Mouse (Mus musculus) heart, embryonic 13.5 days (tissue): ENCODE results near the gene Cdca8. TPM values are rescaled to one million over a fixed set of nuclear protein-coding genes. Genes with fewer than 3 reads are reported as not detected.

Source experiments
- polyA plus RNA-seq: library from polyadenylated mRNA; unstranded; fragments of >200 nt; fragmentation: Nextera tagmentation; extraction: Ambion mirVana; gene quantifications from 2 replicates; pipeline ENCODE4 v1.2.1, GENCODE M21; 2015

The Cdca8 gene
- polyA plus RNA-seq, 1 experiment from 2014 or later = 111 TPM

Other genes starting within 250 kb of the Cdca8 start
- 48.9 and 50.6 TPM in 2 replicates for gene Utp11, start 245.7 kb downstream of the Cdca8 start, polyA plus RNA-seq
- gene Fhl3, start 238.6 kb downstream of the Cdca8 start, polyA plus RNA-seq = 6.7 and 7.4 TPM in 2 replicates
- 92.4 and 96.2 TPM in 2 replicates for gene Sf3a3, start 224.5 kb downstream of the Cdca8 start, polyA plus RNA-seq
- 14.1 and 17.6 TPM in 2 replicates for gene Inpp5b, start 197.5 kb downstream of the Cdca8 start, polyA plus RNA-seq
- gene Mtf1, start 137.2 kb downstream of the Cdca8 start, polyA plus RNA-seq = 10.3 and 10.4 TPM in 2 replicates
- gene Yrdc, start 88.6 kb downstream of the Cdca8 start, polyA plus RNA-seq = 21.1 and 25.1 TPM in 2 replicates
- gene 1110065P20Rik, start 88.1 kb downstream of the Cdca8 start, polyA plus RNA-seq = 45.8 and 46.6 TPM in 2 replicates
- 0.15 TPM in 1 of 2 replicates, not detected in the other for gene Maneal, start 77.1 kb downstream of the Cdca8 start, polyA plus RNA-seq
- 0.05 TPM in 1 of 2 replicates, not detected in the other for gene Epha10, start 58.4 kb downstream of the Cdca8 start, polyA plus RNA-seq
- 10.0 and 10.5 TPM in 2 replicates for gene 9930104L06Rik, start 2.3 kb downstream of the Cdca8 start, polyA plus RNA-seq
- 7.3 and 9.1 TPM in 2 replicates for gene Rspo1, start 47.1 kb upstream of the Cdca8 start, polyA plus RNA-seq
- gene Gnl2, start 77.3 kb upstream of the Cdca8 start, polyA plus RNA-seq = 54.8 and 56.4 TPM in 2 replicates
- 0.11 and 0.13 TPM in 2 replicates for gene Dnali1, start 126.4 kb upstream of the Cdca8 start, polyA plus RNA-seq
- 14.0 and 18.8 TPM in 2 replicates for gene Snip1, start 127.4 kb upstream of the Cdca8 start, polyA plus RNA-seq
- gene Meaf6, start 145.8 kb upstream of the Cdca8 start, polyA plus RNA-seq = 42.6 and 43.3 TPM in 2 replicates
- 0.59 and 0.62 TPM in 2 replicates for gene Zc3h12a, start 188.5 kb upstream of the Cdca8 start, polyA plus RNA-seq